Mouse (Mus musculus) ovary, postnatal 14 days (tissue): Measurements from ENCODE around the gene Vgll2.

Experiments used
- DNase-seq: peaks from one replicate; pipeline ENCODE4 v3.0.0; 2022; ENCODE audit warnings: low spot score

The Vgll2 gene

GRCm38 (mm10) chr10:52022413-52023212 is at the start of gene Vgll2:
Gene Vgll2, plus strand, starts transcription at chr10:52022502.
- no peak for DNase-seq

- no peak for DNase-seq
These were observed 47.2 kb upstream of the Vgll2 start for GRCm38 (mm10) chr10:51975137-51975536.

- DNase-seq: no peak
These were observed 46.7 kb upstream of the Vgll2 start for GRCm38 (mm10) chr10:51975587-51975986.

GRCm38 (mm10) chr10:51981651-51982050 is 40.7 kb upstream of the Vgll2 start:
- no peak for DNase-seq

- no peak for DNase-seq
These were observed 39.9 kb upstream of the Vgll2 start for GRCm38 (mm10) chr10:51982395-51982794.

- DNase-seq: no peak
These were observed 3.8 kb upstream of the Vgll2 start for GRCm38 (mm10) chr10:52018471-52018870.

- no peak for DNase-seq
These were observed 1.1 kb upstream of the Vgll2 start for GRCm38 (mm10) chr10:52021231-52021630.

- DNase-seq: no peak
These were observed 437 bp upstream of the Vgll2 start for GRCm38 (mm10) chr10:52021736-52022394.

- DNase-seq: no peak
These were observed 1.1 kb downstream of the Vgll2 start for GRCm38 (mm10) chr10:52023213-52024052.

- DNase-seq: no peak
These were observed 1.7 kb downstream of the Vgll2 start for GRCm38 (mm10) chr10:52024053-52024410.

GRCm38 (mm10) chr10:52025291-52025690 is 3.0 kb downstream of the Vgll2 start:
- no peak for DNase-seq

GRCm38 (mm10) chr10:52025821-52026220 is 3.5 kb downstream of the Vgll2 start:
- no peak for DNase-seq

- DNase-seq: no peak
These were observed 5.1 kb downstream of the Vgll2 start for GRCm38 (mm10) chr10:52027161-52028035.

- no peak for DNase-seq
These were observed 6.5 kb downstream of the Vgll2 start for GRCm38 (mm10) chr10:52028561-52029370.

GRCm38 (mm10) chr10:52029421-52030080 is 7.2 kb downstream of the Vgll2 start:
- DNase-seq: no peak

GRCm38 (mm10) chr10:52033729-52034128 is 11.4 kb downstream of the Vgll2 start:
- no peak for DNase-seq

GRCm38 (mm10) chr10:52039392-52039791 is 17.1 kb downstream of the Vgll2 start:
- no peak for DNase-seq

- no peak for DNase-seq
These were observed 20.8 kb downstream of the Vgll2 start for GRCm38 (mm10) chr10:52043086-52043485.

GRCm38 (mm10) chr10:52048287-52048686 is 26.0 kb downstream of the Vgll2 start:
- DNase-seq: no peak

- DNase-seq: peak; percentile 11
These were observed 50.2 kb downstream of the Vgll2 start for GRCm38 (mm10) chr10:52072482-52072881.
